Mouse (Mus musculus): Measurements from ENCODE around the gene Ppp1r1b.

Ppp1r1b gene

DNA sequence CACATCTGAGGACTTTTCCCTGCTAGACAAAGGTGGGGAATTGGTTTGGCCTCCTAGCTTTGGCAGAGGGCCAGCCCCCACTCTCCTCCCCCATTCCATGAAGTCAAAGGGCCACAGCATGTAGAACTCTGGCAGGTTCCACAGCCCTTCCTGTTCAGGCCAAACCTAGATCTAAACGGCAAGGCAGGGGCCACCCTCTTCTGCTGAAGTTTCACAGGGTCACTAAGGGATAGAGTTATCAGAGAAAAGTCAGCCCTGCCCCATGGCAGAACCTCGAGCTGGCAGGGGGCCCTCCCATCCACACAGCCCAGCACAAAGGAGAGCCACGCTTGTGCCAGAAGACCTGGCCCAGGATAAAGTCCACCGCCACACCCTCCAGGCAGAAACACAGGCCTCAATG lies 46.8 kb downstream of the Ppp1r1b start:
- no peak for DNase-seq (ENCODE audit: low read depth)

GRCm38 (mm10) chr11:98397946-98398345 lies 49.7 kb downstream of the Ppp1r1b start:
- no peak for DNase-seq (ENCODE audit: low read depth)

GRCm38 (mm10) chr11:98400161-98400726 lies 52.0 kb downstream of the Ppp1r1b start, which contains the start of gene Pgap3:
Gene Pgap3 (minus strand): TSS chr11:98400490.
- DNase-seq (ENCODE audit: low read depth): peak; percentile 95

DNA sequence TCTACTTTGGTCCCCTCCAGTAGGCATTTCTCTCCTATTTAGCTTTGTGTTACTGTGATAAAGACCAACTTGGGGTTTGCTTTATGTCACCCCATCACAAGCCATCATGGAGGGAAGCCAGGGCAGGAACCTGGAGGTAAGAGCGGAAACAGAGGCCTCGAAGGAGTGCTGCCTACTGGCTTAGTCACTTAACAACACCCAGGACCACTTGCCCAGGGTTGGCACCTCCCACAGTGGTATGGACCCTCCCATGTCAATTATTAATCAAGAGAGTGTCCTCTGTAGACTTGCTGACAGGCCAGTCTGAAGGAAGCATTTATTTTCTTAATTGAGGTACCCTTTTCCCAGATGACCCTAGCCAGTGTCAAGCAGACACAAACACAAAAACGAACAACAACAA lies 52.6 kb downstream of the Ppp1r1b start:
- DNase-seq (ENCODE audit: low read depth): no peak

DNA sequence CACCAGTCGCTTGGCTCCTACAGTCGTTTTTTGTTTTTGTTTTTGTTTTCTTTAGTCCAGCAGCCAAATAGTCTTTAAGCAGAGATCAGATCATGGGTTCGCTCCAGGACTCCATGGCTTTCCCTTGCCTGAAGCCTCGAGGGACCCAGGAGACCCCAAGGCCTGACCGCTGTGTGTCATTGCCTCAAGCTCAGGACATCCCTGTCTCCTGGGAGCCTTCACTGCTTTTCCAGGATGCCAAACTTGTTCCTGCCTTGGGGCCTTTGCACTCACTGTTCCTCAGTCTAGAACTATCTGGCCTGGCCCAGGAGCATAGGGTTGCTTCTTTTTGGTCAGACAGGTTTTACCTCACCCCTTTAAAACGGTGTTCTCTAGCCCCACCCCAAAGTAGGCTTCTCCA lies 58.4 kb downstream of the Ppp1r1b start:
- no peak for DNase-seq (ENCODE audit: low read depth)

Data from induced T-regulatory cell, adult 2 months (primary cell).